Mouse (Mus musculus): ENCODE measurements at regions not wholly inside any gene's neighbourhood (a gene's known extent, or its start where the extent isn't known, plus 50 kb on each side); places are given as distances from the start of the nearest gene placed in this dataset.

DNA sequence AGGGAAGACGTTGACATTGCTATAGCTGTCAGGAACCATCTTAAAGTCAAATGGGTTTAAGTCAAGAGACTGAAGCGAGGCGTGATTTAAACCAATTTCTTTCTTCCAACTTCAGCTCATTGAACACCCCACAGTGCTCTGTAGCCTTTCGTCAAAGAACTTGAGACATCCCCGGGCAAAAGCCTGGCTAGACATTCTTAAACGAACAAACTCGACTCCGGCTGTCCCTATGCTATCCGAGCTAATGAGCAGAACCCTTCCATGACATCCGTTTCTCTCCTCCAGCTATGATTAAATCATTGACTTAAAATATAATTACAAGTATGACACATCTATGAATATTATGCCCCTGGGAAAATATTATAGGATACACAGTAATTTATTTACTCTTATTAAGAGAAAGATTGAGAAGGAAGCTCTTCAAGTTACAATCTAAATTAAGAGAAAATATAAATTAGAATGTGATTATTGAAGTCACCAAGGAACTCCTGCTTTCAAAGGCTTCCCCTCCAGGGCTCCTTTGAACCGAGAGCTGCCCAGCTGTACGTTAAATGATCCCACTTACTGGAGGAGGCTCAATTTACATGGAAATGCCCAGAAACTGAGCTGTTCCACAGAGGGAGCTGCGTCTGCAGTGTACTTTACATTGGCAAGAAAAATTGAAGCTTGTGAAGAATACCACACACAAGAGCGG, 253.2 kb downstream of the Pax3 start:
- DNase-seq (ENCODE audit: low spot score in 2 of 2) = no peak
- intact Hi-C loops (cut with DNase I) = no loop called here

DNA sequence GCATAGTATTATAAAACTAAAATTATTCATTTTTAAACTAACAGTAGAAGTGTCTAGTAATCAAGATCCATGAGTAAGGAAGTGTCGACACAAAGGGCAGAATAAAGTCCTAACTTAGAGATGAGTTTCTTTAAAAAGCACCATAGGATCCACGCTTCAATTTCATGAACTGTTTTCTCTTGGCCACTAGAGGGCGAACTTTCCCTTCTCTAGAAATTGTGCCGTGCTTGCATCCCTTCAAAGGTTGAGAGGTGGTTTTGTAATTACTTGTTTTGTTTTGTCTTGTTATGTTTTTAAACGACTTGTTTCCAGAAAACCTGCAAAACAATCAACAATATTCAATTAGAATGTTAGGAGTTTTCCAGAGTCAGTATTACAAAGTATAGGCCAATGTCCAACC, 253.8 kb downstream of the Pax3 start:
- peak; percentile 8 to 63 for DNase-seq (ENCODE audit: low spot score in 2 of 2)
- intact Hi-C loops (cut with DNase I) = no loop called here

DNA sequence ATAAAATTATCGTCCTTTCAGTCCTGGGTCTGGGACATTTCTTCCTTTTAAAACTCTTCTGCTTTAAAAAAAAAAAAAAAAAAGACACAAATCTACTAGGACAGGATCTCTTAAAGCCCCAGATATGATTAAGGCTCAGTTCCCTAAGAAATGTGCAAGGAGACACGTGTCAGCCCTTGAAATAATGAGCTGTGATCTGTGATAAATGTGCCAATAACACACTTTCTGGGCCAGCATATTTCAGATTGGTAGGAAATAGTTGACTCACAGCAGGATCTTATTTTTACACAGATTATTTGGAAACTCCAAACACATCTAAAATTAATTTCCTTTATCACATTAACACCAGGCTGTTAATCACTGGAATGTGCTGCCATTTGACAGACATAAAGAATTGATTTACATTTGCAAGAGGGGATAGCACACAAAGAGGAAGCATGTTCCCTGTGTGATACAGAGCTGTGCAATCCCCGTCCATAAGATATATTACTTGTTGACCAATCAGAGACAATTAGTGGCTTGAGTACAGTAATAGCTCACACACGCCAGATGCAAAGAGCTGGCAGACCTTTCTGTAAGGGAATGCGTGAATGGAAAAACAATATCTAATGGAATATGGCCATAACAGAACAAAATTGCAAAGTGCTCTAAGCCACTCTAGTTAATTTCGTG, 263.7 kb downstream of the Pax3 start:
- intact Hi-C loops (cut with DNase I) = no loop called here
- no peak for DNase-seq (ENCODE audit: low spot score in 2 of 2)

DNA sequence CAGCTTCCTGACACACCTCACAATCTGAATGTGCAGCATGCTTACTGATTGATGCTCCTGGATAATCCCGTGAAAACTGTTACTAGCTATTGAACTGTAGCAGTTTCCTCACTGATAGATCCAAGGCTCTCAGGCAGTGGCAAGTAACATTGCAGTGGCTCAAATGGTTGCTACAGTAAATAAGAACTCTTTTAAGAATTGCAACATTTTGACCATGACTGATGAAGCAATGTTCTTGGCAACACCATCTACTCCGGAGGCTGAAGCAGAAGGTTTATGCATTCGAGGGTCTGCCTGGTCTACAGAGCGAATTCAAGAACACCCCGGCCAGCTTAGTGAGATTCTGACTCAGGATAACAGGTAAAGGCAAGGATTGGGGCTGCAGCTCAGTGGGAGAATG, 264.7 kb downstream of the Pax3 start:
- DNase-seq (ENCODE audit: low spot score in 2 of 2) = no peak
- intact Hi-C loops (cut with DNase I) = no loop called here

- intact Hi-C loops (cut with DNase I) = no loop called here
- peak in 1 of 2 experiments; percentile 32 for DNase-seq (ENCODE audit: low spot score in 2 of 2)
Measured at GRCm38 (mm10) chr1:77930661-77931060, 266.3 kb downstream of the Pax3 start.

DNA sequence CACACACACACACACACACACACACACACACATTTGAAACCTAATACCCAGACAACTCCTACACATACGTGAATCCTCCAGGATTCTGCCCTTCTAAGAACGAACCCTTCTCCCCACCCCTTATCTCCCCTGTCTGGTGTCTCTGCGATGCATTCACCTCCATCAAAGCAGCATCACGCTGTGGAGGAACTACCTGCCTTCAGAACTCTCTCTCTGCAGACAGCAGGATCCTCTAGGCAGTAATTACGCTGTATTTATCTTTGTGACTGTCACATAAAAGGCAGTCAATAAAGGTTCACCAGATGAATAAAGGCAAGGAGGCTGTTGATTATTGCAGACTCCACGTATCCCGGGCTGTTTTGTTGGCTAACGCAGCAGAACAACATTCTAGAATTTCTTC, 267.4 kb downstream of the Pax3 start:
- no peak for DNase-seq (ENCODE audit: low spot score in 2 of 2)
- intact Hi-C loops (cut with DNase I) = no loop called here

- DNase-seq (ENCODE audit: low spot score in 2 of 2) = no peak
- intact Hi-C loops (cut with DNase I) = no loop called here
Measured at GRCm38 (mm10) chr1:77926146-77926545, 270.8 kb downstream of the Pax3 start.

GRCm38 (mm10) chr1:77896226-77896625, 300.7 kb downstream of the Pax3 start:
- peak; percentile 59 to 67 for DNase-seq (ENCODE audit: low spot score in 2 of 2)
- intact Hi-C loops (cut with DNase I) = loop anchor here (5.0 to 10.0 kb wide), 2 partner anchors 351 to 379 kb away; partner anchors contain the start of gene Epha4

- intact Hi-C loops (cut with DNase I) = no loop called here
- DNase-seq (ENCODE audit: low spot score in 2 of 2) = no peak
Measured at GRCm38 (mm10) chr1:77879026-77879425, 317.9 kb downstream of the Pax3 start.

- no peak for DNase-seq (ENCODE audit: low spot score in 2 of 2)
- intact Hi-C loops (cut with DNase I) = no loop called here
Measured at GRCm38 (mm10) chr1:77870125-77870524, 326.8 kb downstream of the Pax3 start.

- no peak for DNase-seq (ENCODE audit: low spot score in 2 of 2)
- intact Hi-C loops (cut with DNase I) = no loop called here
Measured at GRCm38 (mm10) chr1:77869174-77869573, 327.8 kb downstream of the Pax3 start.

- intact Hi-C loops (cut with DNase I) = no loop called here
- DNase-seq (ENCODE audit: low spot score in 2 of 2) = no peak
Measured at GRCm38 (mm10) chr1:77859931-77860330, 337.0 kb downstream of the Pax3 start.

DNA sequence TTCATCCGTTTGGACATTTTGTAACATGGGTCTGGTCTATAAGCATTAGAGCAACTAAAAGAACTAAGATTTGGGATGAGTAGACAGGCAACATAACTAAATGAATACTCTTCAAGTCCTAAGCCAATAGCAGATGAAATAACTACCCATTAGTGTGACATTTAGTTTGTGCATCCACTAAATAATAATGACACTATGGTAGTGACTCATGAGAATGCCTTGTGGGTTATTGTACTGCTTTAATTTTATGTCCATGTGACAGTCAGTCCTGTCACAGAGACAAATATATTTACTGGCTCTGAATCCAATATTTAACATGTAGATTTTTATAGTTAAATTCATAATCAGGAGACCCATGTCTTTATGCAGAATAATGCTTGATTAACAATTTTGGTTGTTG, 339.5 kb upstream of the Epha4 start:
- intact Hi-C loops (cut with DNase I) = no loop called here
- no peak for DNase-seq (ENCODE audit: low spot score in 2 of 2)

DNA sequence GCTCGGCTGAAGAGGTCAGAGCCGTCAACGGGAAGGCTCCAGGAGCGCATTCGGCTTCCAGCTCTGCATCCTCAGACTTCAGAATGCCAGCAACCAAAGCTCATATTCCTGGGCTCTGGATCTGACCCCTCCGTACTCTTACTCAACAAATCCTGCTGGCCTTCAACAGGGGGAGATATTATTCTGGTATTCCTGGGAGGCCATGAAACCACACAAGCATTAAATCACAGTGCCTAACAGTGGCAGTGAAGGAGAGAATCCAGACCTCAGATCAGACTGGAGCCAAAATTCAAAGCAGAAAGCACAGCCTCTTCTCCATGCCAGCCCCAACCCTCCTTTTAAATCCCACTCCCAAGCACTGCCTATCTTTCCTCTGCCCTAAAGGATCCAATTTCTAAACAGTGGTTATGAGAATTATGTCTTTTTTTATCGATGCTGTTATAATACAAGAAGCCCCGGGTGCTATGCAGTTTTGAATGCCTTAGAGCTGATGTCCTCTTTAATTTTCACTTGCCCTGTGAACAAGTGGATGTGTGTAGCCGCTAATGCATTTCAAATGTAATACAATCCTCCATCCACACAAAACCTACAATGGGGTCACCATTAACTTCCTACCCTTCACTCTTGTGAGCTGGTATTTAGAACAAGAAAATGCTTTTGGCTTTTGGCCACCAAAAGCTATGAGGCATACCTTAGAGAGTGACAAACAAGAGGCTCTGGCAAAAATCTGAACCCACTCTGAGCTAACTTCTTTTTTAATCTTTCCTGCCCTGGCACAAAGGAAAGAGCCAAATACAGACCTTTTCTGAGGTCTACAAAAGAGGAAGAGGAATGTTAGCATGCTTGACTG, 333.1 kb upstream of the Epha4 start:
- DNase-seq (ENCODE audit: low spot score in 2 of 2) = no peak
- intact Hi-C loops (cut with DNase I) = no loop called here

DNA sequence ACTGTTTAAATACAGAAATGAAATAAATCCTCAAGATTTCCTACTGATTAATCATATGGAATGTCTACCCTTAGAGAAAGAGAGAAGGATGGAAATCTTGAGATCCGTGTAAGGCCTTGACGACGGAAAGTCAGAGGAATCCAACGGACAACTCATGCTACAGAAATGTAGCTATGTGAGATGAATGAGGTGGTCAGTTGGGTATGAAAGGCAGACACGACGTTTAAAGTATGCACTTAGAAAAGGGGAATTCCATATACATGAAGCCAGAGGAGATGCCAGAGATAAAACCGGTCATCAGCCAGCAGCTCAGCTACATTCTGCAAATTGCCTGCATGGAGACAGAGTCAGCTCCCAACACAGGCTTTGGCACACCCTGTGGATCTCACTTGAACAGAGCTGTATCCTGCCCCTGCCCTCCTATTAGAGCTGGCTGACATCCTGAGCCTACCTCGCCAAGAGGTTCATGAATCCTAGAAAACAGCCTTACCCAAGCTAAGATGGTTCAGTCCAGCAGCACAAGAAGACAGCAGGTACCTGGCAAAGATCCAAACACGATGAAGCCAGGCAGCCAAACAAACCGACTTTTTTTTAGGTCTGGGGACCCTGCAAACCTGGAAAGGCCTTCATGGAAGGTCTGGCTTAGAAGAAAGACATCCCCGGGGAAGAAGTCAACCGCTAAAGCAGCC, 331.3 kb upstream of the Epha4 start:
- intact Hi-C loops (cut with DNase I) = no loop called here
- DNase-seq (ENCODE audit: low spot score in 2 of 2) = no peak

DNA sequence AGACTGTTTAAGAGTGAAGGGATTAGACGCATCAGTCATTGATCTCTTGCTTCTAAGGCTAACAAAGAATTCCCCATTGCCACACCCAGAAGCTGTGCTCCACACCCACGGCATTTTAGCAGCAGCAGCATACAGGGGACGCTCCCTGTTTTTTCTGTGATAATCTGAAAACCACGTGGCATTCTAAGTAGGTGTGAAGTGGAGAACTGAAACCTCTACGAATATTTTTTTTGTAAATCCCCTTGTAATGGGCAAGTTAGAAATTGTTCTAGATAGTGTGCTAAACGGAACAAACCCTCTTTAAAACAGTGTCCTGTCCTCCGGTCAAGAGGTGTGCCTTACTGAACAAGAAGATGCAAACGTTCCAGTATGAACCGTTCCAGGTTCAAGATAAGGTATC, 325.8 kb upstream of the Epha4 start:
- no peak for DNase-seq (ENCODE audit: low spot score in 2 of 2)
- intact Hi-C loops (cut with DNase I) = no loop called here

- DNase-seq (ENCODE audit: low spot score in 2 of 2) = no peak
- intact Hi-C loops (cut with DNase I) = no loop called here
Measured at GRCm38 (mm10) chr1:77832174-77832573, 317.3 kb upstream of the Epha4 start.

- peak; percentile 13 to 64 for DNase-seq (ENCODE audit: low spot score in 2 of 2)
- intact Hi-C loops (cut with DNase I) = no loop called here
Measured at GRCm38 (mm10) chr1:77824716-77825387, 310.0 kb upstream of the Epha4 start.
